Mouse (Mus musculus) left cerebral cortex, postnatal 14 days (tissue): ENCODE results near the gene Tob1. TPM values are rescaled to one million over a fixed set of nuclear protein-coding genes. Genes with fewer than 3 reads are reported as not detected.

Source experiments
- DNase-seq, 2 experiments: peaks; one replicate each; pipeline ENCODE4 v3.0.0; 2021 to 2022; ENCODE audit warnings: low spot score in 2 of 2, mixed read lengths in 1 of 2
- intact Hi-C: fragments of 180-260 bp; cut with DNase I; formaldehyde crosslinking; loops from one replicate; pipeline ENCODE4 v1.15.1; 2025
- total RNA-seq, 2 experiments: library from RNA; stranded (reverse); gene quantifications; 2 replicates each; pipeline ENCODE4 v1.2.3; 2021

Tob1 gene
- total RNA-seq, 2 experiments from 2014 or later = 33.7 to 37.3 TPM

GRCm38 (mm10) chr11:94216247-94216646 lies 5.0 kb downstream of the Tob1 start:
- intact Hi-C loops = no loop called here
- DNase-seq = no peak

GRCm38 (mm10) chr11:94221257-94221656 lies 10.0 kb downstream of the Tob1 start:
- intact Hi-C loops = loop anchor here (10.0 kb wide), 1 partner anchor 256 kb away; the partner anchor contains the start of genes Gm20390 and Nme1
- no peak for DNase-seq

GRCm38 (mm10) chr11:94223531-94223930 lies 12.3 kb downstream of the Tob1 start:
- intact Hi-C loops = loop anchor here (10.0 kb wide), 1 partner anchor 259 kb away; the partner anchor contains the start of genes Gm20390 and Nme1
- DNase-seq = no peak

- intact Hi-C loops = loop anchor here (5.0 to 10.0 kb wide), 2 partner anchors 99 to 261 kb away; partner anchors contain the start of genes Gm20390 and Nme1
Observed at GRCm38 (mm10) chr11:94225985-94226384, 14.7 kb downstream of the Tob1 start.

GRCm38 (mm10) chr11:94228416-94228815 lies 17.2 kb downstream of the Tob1 start:
- no peak for DNase-seq
- intact Hi-C loops = loop anchor here (5.0 to 10.0 kb wide), 2 partner anchors 101 to 264 kb away; partner anchors contain the start of genes Gm20390 and Nme1

More at GRCm38 (mm10) chr11:94225985-94226384, 14.7 kb downstream of the Tob1 start:
- DNase-seq = peak; percentile 59 to 74

- intact Hi-C loops = loop anchor here (5.0 to 10.0 kb wide), 2 partner anchors 102 to 265 kb away; partner anchors contain the start of genes Gm20390 and Nme1
Observed at GRCm38 (mm10) chr11:94229207-94229960, 18.1 kb downstream of the Tob1 start.

GRCm38 (mm10) chr11:94230244-94230643 lies 19.0 kb downstream of the Tob1 start:
- no peak for DNase-seq
- intact Hi-C loops = loop anchor here (10.0 kb wide), 1 partner anchor 255 kb away; the partner anchor contains the start of gene Spata20

More at GRCm38 (mm10) chr11:94229207-94229960, 18.1 kb downstream of the Tob1 start:
- no peak for DNase-seq

- intact Hi-C loops = loop anchor here (10.0 kb wide), 1 partner anchor 253 kb away; the partner anchor contains the start of gene Spata20
- peak in 1 of 2 experiments; percentile 74 for DNase-seq
Observed at GRCm38 (mm10) chr11:94231821-94232552, 20.7 kb downstream of the Tob1 start.

- DNase-seq = no peak
- intact Hi-C loops = loop anchor here (10.0 kb wide), 1 partner anchor 251 kb away; the partner anchor contains the start of gene Spata20
Observed at GRCm38 (mm10) chr11:94233405-94233804, 22.2 kb downstream of the Tob1 start.

- intact Hi-C loops = loop anchor here (10.0 kb wide), 1 partner anchor 250 kb away; the partner anchor contains the start of gene Spata20
- DNase-seq = no peak
Observed at GRCm38 (mm10) chr11:94234380-94234779, 23.1 kb downstream of the Tob1 start.

GRCm38 (mm10) chr11:94234857-94235256 lies 23.6 kb downstream of the Tob1 start:
- DNase-seq = no peak
- intact Hi-C loops = loop anchor here (10.0 kb wide), 1 partner anchor 250 kb away; the partner anchor contains the start of gene Spata20

- intact Hi-C loops = loop anchor here (2.0 to 10.0 kb wide), 2 partner anchors 41 to 249 kb away; partner anchors contain the start of gene Spata20
- DNase-seq = peak; percentile 75 to 89
Observed at GRCm38 (mm10) chr11:94236074-94236473, 24.8 kb downstream of the Tob1 start.

- no peak for DNase-seq
- intact Hi-C loops = loop anchor here (10.0 kb wide), 1 partner anchor 246 kb away; the partner anchor contains the start of gene Spata20
Observed at GRCm38 (mm10) chr11:94238786-94239185, 27.5 kb downstream of the Tob1 start.

GRCm38 (mm10) chr11:94239706-94240105 lies 28.5 kb downstream of the Tob1 start:
- intact Hi-C loops = loop anchor here (10.0 kb wide), 1 partner anchor 245 kb away; the partner anchor contains the start of gene Spata20

GRCm38 (mm10) chr11:94242760-94243421 lies 31.6 kb downstream of the Tob1 start:
- intact Hi-C loops = no loop called here
- no peak for DNase-seq

More at GRCm38 (mm10) chr11:94239706-94240105, 28.5 kb downstream of the Tob1 start:
- no peak for DNase-seq

GRCm38 (mm10) chr11:94243422-94244180 lies 32.3 kb downstream of the Tob1 start:
- intact Hi-C loops = no loop called here
- DNase-seq = no peak

GRCm38 (mm10) chr11:94244385-94244784 lies 33.1 kb downstream of the Tob1 start:
- intact Hi-C loops = no loop called here
- DNase-seq = no peak
